Mouse (Mus musculus) left cerebral cortex, postnatal 4 days (tissue): ENCODE measurements around the gene Tob1. TPM values are rescaled to one million over a fixed set of nuclear protein-coding genes. Genes with fewer than 3 reads are reported as not detected.

Experiments used
- DNase-seq: peaks from one replicate; pipeline ENCODE4 v3.0.0-alpha.2; 2022
- intact Hi-C: fragments of 180-260 bp; cut with DNase I; formaldehyde crosslinking; loops from one replicate; pipeline ENCODE4 v1.15.1; 2025
- total RNA-seq, 2 experiments: library from RNA; stranded (reverse); gene quantifications; 2 replicates each; pipeline ENCODE4 v1.2.3; 2021

The Tob1 gene
- total RNA-seq, 2 experiments from 2014 or later, result 27.3 to 28.3 TPM

- intact Hi-C loops, result no loop called here
- DNase-seq, result no peak
Measured at GRCm38 (mm10) chr11:94259814-94260213, 48.6 kb downstream of the Tob1 start.

- no peak for DNase-seq
- intact Hi-C loops, result no loop called here
Measured at GRCm38 (mm10) chr11:94261585-94262370, 50.5 kb downstream of the Tob1 start.

Other genes with a start within 250 kb of the Tob1 start
- gene Gm20390, start 243.2 kb upstream of the Tob1 start, total RNA-seq, result 100 to 1,000 TPM; 188 to 195 TPM
- 100 to 1,000 TPM; 110 to 115 TPM for gene Nme1, start 242.9 kb upstream of the Tob1 start, total RNA-seq
- gene Spag9, start 215.4 kb upstream of the Tob1 start, total RNA-seq, result 100 to 1,000 TPM; 232 to 235 TPM
- 1 to 10 TPM; 1.0 to 1.8 TPM for gene Wfikkn2, start 34.6 kb downstream of the Tob1 start, total RNA-seq
- not detected for gene Gm21885, start 70.4 kb downstream of the Tob1 start, total RNA-seq
- 100 to 1,000 TPM; 147 to 151 TPM for gene Luc7l3, start 110.5 kb downstream of the Tob1 start, total RNA-seq
- gene Ankrd40, start 116.5 kb downstream of the Tob1 start, total RNA-seq, result 10 to 100 TPM; 52.1 to 58.1 TPM
- gene Abcc3, start 181.5 kb downstream of the Tob1 start, total RNA-seq, result 1 to 10 TPM in 1 of 2 experiments, under 1 TPM in 1; 0.70 to 1.4 TPM